Mouse (Mus musculus) CH12.LX (cell line): ENCODE measurements around the gene Ttc30a2.

Source experiments
- CHD1 ChIP-seq: IDR thresholded peaks from 2 replicates; pipeline ENCODE4 v1.6.1; 2012; ENCODE audit warnings: low read depth, low read length, improper control_type of control experiment, inconsistent platforms
- CTCF ChIP-seq, 2 experiments: IDR thresholded peaks in 1 of 2; conservative IDR thresholded peaks in 1 of 2; 2 replicates each; pipeline ENCODE4 v1.5.1; 2011 to 2012; ENCODE audit warnings: low read depth in 2 of 2, low read length in 2 of 2, improper control_type of control experiment in 1 of 2, inconsistent platforms in 1 of 2, mild to moderate bottlenecking in 1 of 2, moderate library complexity in 1 of 2
- EP300 ChIP-seq: IDR thresholded peaks from 2 replicates; pipeline ENCODE4 v1.6.1; 2011; ENCODE audit warnings: low read length, improper control_type of control experiment
- ETS1 ChIP-seq: conservative IDR thresholded peaks from 2 replicates; pipeline ENCODE4 v1.6.1; 2012; ENCODE audit warnings: low read depth, mild to moderate bottlenecking, inconsistent platforms, low read length, improper control_type of control experiment, moderate library complexity
- GABPA ChIP-seq: IDR thresholded peaks from 2 replicates; pipeline ENCODE4 v1.6.1; 2012; ENCODE audit warnings: low read depth, low read length, improper control_type of control experiment, inconsistent platforms; ENCODE audit not compliant: insufficient replicate concordance
- HCFC1 ChIP-seq: IDR thresholded peaks from 2 replicates; pipeline ENCODE4 v1.6.1; 2012; ENCODE audit warnings: low read depth, mild to moderate bottlenecking, inconsistent platforms, low read length, improper control_type of control experiment
- MAZ ChIP-seq: IDR thresholded peaks from 2 replicates; pipeline ENCODE4 v1.6.1; 2012; ENCODE audit warnings: low read depth, mild to moderate bottlenecking, inconsistent platforms, low read length, improper control_type of control experiment, moderate library complexity
- POLR2A ChIP-seq: IDR thresholded peaks from 2 replicates; pipeline ENCODE4 v1.6.1; 2011; ENCODE audit warnings: low read depth, mild to moderate bottlenecking, improper control_type of control experiment, low read length
- ZNF384 ChIP-seq: IDR thresholded peaks from 2 replicates; pipeline ENCODE4 v1.6.1; 2012; ENCODE audit warnings: low read depth, low read length, improper control_type of control experiment, inconsistent platforms

- TF ChIP-seq CTCF (conservative IDR thresholded peaks at IDR 0.05 in 1 of 2, IDR thresholded peaks at IDR 0.05 in 1 of 2; ENCODE audit: low read depth in 2 of 2, low read length in 2 of 2) = no peak
- TF ChIP-seq POLR2A = no peak
- TF ChIP-seq GABPA = no peak
- no peak for TF ChIP-seq ETS1
- TF ChIP-seq MAZ = no peak
- TF ChIP-seq CHD1 = no peak
- TF ChIP-seq EP300 = no peak
- TF ChIP-seq HCFC1 = no peak
- no peak for TF ChIP-seq ZNF384
Observed at GRCm38 (mm10) chr2:75974131-75974530, 3.8 kb downstream of the Ttc30a2 start.
